Mouse (Mus musculus) naive thymus-derived CD4-positive, alpha-beta T cell, adult 2 months (primary cell): ENCODE results near the gene Nhp2.
"Not testable (repeated sequence)": the region's sequence is repeated elsewhere in the genome, so short reads cannot be mapped to it uniquely, and the experiment has no call there.

Experiments
- DNase-seq: peaks from one replicate; pipeline ENCODE4 v3.0.0-alpha.2; 2011; ENCODE audit warnings: low read depth

Nhp2 gene

DNA sequence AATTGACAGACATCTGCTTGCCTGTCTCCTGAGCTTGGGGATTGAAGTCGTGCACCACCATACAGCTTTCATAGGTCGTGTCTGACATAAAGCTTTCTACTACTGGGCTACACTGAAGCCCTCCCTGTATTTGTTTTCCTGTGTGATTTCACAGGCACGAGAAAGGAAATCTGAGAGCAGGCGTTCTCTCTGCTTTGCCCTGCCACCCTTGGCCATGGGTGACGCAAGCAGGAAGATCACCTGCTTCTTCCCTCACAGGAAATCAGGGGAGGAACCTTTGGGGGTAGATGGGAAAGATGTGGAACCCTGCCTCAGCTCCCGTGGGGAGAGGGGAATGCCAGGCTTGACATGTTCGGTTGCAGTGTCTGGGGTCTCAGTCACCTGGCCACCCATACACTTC, 38.8 kb downstream of the Nhp2 start:
- no peak for DNase-seq

- DNase-seq = no peak
Measured at GRCm38 (mm10) chr11:51658705-51659104, 39.2 kb downstream of the Nhp2 start.

GRCm38 (mm10) chr11:51661867-51662365, 42.4 kb downstream of the Nhp2 start:
- DNase-seq = no peak

- no peak for DNase-seq
Measured at GRCm38 (mm10) chr11:51662632-51663031, 43.1 kb downstream of the Nhp2 start.

DNA sequence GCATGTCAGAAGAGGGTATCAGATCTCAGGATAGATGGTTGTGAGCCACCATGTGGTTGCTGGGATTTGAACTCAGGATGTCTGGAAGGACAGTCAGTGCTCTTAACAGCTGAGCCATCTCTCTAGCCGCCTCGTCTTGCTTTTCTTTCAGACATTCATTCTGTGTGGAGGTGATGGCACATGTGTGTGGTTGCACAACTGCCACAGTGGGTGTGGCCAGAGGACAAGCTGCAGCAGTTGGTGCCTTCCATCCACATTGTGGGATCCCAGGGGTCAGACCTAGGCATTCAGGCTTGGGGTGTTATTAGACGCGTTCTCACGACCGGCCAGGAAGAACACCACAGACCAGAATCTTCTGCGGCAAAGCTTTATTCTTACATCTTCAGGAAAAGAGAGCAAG, 45.2 kb downstream of the Nhp2 start:
- DNase-seq = not testable (repeated sequence)

DNA sequence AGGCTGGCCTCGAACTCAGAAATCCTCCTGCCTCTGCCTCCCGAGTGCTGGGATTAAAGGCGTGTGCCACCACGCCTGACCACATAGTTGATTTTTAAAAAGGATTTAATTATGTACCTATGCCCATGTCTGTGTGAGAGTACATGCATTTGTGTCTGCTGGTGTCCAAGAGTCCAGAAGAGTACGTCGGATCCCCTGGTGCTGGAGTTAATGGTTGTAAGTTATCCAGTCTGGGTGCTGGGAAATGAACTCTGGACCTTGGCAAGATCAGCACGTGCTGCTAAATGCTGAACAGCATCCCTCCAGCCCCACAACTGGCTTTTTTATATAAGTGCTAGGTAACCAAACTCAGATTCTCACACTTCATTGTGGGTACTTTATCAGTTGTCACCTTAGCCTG, 51.3 kb downstream of the Nhp2 start:
- no peak for DNase-seq

DNA sequence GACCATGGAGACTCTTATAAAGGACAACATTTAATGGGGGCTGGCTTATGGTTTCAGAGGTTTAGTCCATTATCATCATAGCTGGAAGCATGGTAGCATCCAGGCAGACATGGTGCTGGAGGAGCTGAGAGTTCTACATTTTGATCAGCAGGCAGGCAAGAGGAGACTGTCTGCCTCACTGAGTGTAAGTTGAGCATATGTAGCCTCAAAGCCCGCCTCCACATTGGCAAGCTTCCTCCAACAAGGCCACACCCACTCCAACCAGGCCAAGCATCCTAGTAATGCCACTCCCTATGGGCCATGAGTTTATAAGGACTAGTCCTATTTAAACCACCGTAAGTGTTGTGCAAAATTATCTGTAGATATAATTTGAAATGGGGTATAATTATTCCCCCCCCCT, 51.8 kb downstream of the Nhp2 start:
- no peak for DNase-seq

DNA sequence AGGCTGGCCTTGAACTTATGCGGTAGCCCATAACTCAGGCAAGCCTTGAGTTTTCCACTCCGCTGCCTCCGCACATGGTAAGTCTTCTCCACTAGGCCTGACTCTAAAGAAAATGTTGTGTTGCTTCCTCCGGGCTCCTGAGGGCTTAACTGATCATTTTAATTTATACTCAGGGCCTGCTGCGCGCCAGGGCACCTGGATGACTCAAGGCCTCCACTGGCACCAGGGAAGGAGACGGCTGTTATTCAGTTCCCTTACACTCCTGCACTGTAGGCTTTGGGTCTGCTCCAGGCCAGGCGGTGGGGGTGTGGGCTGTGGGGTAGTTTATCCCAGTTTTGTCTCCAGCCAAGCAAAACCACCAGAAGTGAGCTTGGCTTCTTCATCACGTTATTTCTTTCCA, 53.8 kb downstream of the Nhp2 start:
- DNase-seq = no peak
